Mouse (Mus musculus) kidney, adult 2 months (tissue): ENCODE data around the gene Polr2f.

Experiments used
- CTCF ChIP-seq: fragments of 200-500 bp; conservative IDR thresholded peaks from 2 replicates; pipeline ENCODE4 v1.5.1; 2011; ENCODE audit warnings: low read depth, mild to moderate bottlenecking, control low read depth, low read length, moderate library complexity, mixed read lengths; ENCODE audit not compliant: insufficient read depth, insufficient read length
- POLR2A ChIP-seq: fragments of 200-500 bp; IDR thresholded peaks from one replicate; pipeline ENCODE4 v1.6.1; 2011; ENCODE audit warnings: low read depth, low read length, control low read depth

- TF ChIP-seq POLR2A (no peak), CTCF (no peak)
Measured at GRCm38 (mm10) chr15:79141566-79141917, 733 bp downstream of the Polr2f start.
